27 mouse cellular contexts compared by ENCODE assay signal in genomic region chr10:31580722-31581121, GRCm38 (mm10).
"Had no signal": no experiment of that assay in that cellular context is flagged by ENCODE, and none has a peak within 500 bp of the region (broad histone marks: within the 10 kb centered on the region; RNA-seq: fewer than 3 reads in every experiment).

No protein-coding gene starts in this region.

- H3K4me2 ChIP-seq: limb, embryonic 12.5 days; limb, embryonic 13.5 days; limb, embryonic 15.5 days; liver, embryonic 11.5 days; liver, embryonic 12.5 days; liver, embryonic 13.5 days; liver, embryonic 15.5 days; lung, embryonic 14.5 days; lung, embryonic 15.5 days; midbrain, embryonic 11.5 days; midbrain, embryonic 12.5 days; midbrain, embryonic 13.5 days; midbrain, embryonic 15.5 days; neural tube, embryonic 12.5 days had no signal

- DNase-seq: left cerebral cortex, postnatal 4 days; liver; liver, embryonic 13.5 days; liver, postnatal 0 days; lung, adult 18-20 months; lung, adult 2 months; lung, embryonic 14.5 days; lung, postnatal 10 days; lung, postnatal 14 days; lung, postnatal 36 days; lung, postnatal 4 days; midbrain, embryonic 14.5 days had no signal

- H3K27me3 ChIP-seq: limb, embryonic 12.5 days; limb, embryonic 13.5 days; limb, embryonic 15.5 days; liver, embryonic 12.5 days; liver, embryonic 13.5 days; liver, embryonic 15.5 days; lung, embryonic 15.5 days; megakaryocyte, embryonic 14.5 days; midbrain, embryonic 12.5 days; midbrain, embryonic 13.5 days; midbrain, embryonic 15.5 days; neural tube, embryonic 12.5 days had no signal

- H3K4me3 ChIP-seq: limb, embryonic 10.5 days; limb, embryonic 12.5 days; limb, embryonic 13.5 days; limb, embryonic 15.5 days; liver, embryonic 12.5 days; liver, embryonic 13.5 days; liver, embryonic 15.5 days; lung, embryonic 15.5 days; megakaryocyte, embryonic 14.5 days; midbrain, embryonic 10.5 days; midbrain, embryonic 12.5 days; midbrain, embryonic 13.5 days; midbrain, embryonic 15.5 days; neural tube, embryonic 12.5 days had no signal

- H3K36me3 ChIP-seq: limb, embryonic 10.5 days; limb, embryonic 12.5 days; limb, embryonic 13.5 days; limb, embryonic 15.5 days; liver, embryonic 12.5 days; liver, embryonic 13.5 days; liver, embryonic 15.5 days; lung, embryonic 15.5 days; midbrain, embryonic 10.5 days; midbrain, embryonic 12.5 days; midbrain, embryonic 13.5 days; midbrain, embryonic 15.5 days; neural tube, embryonic 12.5 days had no signal
